Mouse (Mus musculus) liver, embryonic 14.5 days (tissue): ENCODE measurements around the gene Mlec.

Experiments
- CTCF ChIP-seq: IDR thresholded peaks from 2 replicates; pipeline ENCODE4 v1.5.1; 2016; ENCODE audit warnings: antibody characterized with exemption, low read depth, control low read depth
- EP300 ChIP-seq: IDR thresholded peaks from 2 replicates; pipeline ENCODE4 v1.6.1; 2016; ENCODE audit warnings: antibody characterized with exemption, low read depth

- TF ChIP-seq CTCF (no peak), EP300 (no peak)
Measured at GRCm38 (mm10) chr5:115194626-115195221, 36.7 kb upstream of the Mlec start.
